Mouse (Mus musculus): Measurements from ENCODE around the gene Spag6. TPM values are rescaled to one million over a fixed set of nuclear protein-coding genes. Genes with fewer than 3 reads are reported as not detected.

The Spag6 gene
- polyA plus RNA-seq, 1 experiment, result 0.41 TPM

DNA sequence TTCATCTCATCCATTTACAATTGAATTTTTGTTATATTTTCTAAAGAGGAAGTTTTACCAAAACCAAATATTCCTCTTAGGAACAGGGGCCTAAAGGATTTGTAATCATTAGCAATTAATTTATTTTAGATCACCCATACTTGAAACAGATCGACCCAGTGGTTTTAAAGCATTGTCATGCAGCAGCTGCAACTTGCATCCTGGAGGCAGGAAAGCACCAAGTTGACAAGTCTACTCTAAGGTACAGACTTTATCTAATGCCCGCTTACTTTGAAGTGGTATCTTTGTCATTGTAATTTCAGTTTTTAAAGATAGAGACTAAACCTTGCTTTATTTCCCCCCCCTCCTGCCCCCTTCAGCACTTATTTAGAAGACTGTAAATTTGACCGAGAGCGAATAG, 20.1 kb upstream of the Spag6 start:
- 79% methylated on average over 4 of the region's 4 CpGs for WGBS
- no peak for TF ChIP-seq POLR2A (IDR thresholded peaks at IDR 0.05; ENCODE audit: low read depth, low read length)
- H3K4me1 ChIP-seq (ENCODE audit: control insufficient read depth, insufficient read depth, insufficient read length, low read length), result no peaks in the 10 kb centered on the region; the same call in 1 of the 2 replicates
- H3K36me3 ChIP-seq (ENCODE audit: control insufficient read depth, insufficient read depth, low read length), result no peaks in the 10 kb centered on the region
- no peak overlapping the region for H3K4me3 ChIP-seq (ENCODE audit: low read depth, low read length)
- peaks cover 16% of the 10 kb centered on the region for H3K27me3 ChIP-seq (ENCODE audit: control insufficient read depth, insufficient read depth, low read length)
- no peak overlapping the region for H3K27ac ChIP-seq (ENCODE audit: insufficient read depth, low read depth, low read length)

DNA sequence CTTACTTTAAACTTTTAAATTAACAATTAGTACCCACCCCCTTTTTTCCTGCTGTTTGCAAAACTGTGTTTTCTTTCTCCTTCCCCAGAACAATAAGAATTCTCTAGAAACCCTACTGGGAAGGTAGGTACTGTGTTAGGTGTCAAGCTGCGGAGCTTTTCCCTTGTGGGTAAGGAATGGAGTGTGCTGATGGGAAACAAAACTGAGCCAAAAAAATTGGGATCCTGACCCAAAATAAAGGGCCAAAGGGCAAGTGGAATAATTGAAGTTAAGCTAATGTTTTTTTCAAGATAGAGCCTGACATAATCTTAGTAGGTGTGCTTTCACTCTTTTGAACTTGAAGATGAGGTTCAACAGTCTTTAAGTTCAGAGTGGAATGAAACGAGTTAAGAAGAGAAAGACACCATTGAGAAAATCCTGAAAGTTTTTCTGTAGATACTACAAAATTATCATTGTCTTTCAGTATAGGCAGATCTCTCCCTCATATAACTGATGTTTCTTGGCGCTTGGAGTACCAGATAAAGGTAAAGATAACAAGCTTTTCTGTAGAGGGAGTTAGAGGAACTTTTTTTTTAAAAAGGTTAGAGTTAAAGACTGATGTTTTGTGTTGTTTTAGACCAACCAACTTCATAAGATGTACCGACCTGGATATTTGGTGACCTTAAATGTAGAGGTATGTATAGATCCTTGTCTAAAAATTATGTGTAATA, 19.5 kb upstream of the Spag6 start:
- WGBS, result 90% methylated on average over 4 of the region's 4 CpGs
- no peak overlapping the region for H3K4me3 ChIP-seq (ENCODE audit: low read depth, low read length)
- no peak for TF ChIP-seq POLR2A (IDR thresholded peaks at IDR 0.05; ENCODE audit: low read depth, low read length)
- no peak for TF ChIP-seq CTCF (IDR thresholded peaks at IDR 0.05; ENCODE audit: extremely low read depth, insufficient read length, insufficient replicate concordance, low read depth, low read length)

DNA sequence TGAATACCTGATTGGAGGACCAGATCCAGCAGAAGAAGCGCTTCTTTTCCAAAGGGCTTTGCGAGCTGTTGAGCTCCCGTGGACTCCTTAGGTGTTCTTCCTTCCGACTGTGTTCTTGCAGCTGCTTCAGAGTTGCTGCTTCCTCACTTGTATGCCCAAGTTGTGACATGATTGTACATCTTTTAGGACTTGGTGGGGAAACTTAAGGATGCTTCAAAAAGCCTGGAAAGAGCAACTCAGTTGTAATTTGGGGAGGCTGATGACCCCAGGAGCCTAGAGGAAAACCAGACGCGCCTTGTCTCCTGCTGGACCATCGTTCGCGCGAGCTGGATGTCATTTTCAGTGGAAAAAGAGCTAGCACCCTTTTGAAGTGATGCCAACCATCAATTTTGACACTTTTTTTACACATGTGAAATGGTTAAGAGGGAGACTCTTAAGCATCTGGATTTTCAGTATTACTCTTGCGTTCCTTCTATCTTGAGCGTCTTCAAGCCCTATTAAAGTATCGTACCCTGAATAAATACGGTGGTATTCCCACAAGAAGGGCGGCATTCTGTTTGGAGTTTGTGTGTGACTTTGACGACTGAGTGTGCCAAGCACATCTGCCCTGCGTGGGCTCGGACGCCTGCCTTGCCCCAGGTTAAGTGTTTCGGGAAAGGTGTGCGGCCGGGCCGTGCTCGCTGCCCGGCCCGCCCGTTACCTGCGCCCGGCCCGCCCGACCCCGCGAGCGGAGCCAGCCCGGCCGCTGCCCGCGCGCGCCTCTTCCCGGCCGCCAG, 18.0 kb upstream of the Spag6 start:
- Histone ChIP-seq H3K4me3 (ENCODE audit: low read depth, low read length) (peak overlapping the region; percentile 69), H3K27me3 (ENCODE audit: control insufficient read depth, insufficient read depth, low read length) (peaks cover 29% of the 10 kb centered on the region), H3K36me3 (ENCODE audit: control insufficient read depth, insufficient read depth, low read length) (no peaks in the 10 kb centered on the region), H3K4me1 (ENCODE audit: control insufficient read depth, insufficient read depth, insufficient read length, low read length) (no peaks in the 10 kb centered on the region; the same call in 1 of the 2 replicates), H3K27ac (ENCODE audit: insufficient read depth, low read depth, low read length) (peak overlapping the region; percentile 39; the same call in 1 of the 2 replicates)
- WGBS, result 27% methylated on average over 42 of the region's 42 CpGs
- TF ChIP-seq CTCF (IDR thresholded peaks at IDR 0.05; ENCODE audit: extremely low read depth, insufficient read length, insufficient replicate concordance, low read depth, low read length), result no peak
- TF ChIP-seq POLR2A (IDR thresholded peaks at IDR 0.05; ENCODE audit: low read depth, low read length), result no peak

More for the DNA sequence above, 19.5 kb upstream of the Spag6 start:
- Histone ChIP-seq H3K4me1 (ENCODE audit: control insufficient read depth, insufficient read depth, insufficient read length, low read length) (no peaks in the 10 kb centered on the region; the same call in 1 of the 2 replicates), H3K36me3 (ENCODE audit: control insufficient read depth, insufficient read depth, low read length) (no peaks in the 10 kb centered on the region), H3K27ac (ENCODE audit: insufficient read depth, low read depth, low read length) (no peak overlapping the region), H3K27me3 (ENCODE audit: control insufficient read depth, insufficient read depth, low read length) (peaks cover 21% of the 10 kb centered on the region)

DNA sequence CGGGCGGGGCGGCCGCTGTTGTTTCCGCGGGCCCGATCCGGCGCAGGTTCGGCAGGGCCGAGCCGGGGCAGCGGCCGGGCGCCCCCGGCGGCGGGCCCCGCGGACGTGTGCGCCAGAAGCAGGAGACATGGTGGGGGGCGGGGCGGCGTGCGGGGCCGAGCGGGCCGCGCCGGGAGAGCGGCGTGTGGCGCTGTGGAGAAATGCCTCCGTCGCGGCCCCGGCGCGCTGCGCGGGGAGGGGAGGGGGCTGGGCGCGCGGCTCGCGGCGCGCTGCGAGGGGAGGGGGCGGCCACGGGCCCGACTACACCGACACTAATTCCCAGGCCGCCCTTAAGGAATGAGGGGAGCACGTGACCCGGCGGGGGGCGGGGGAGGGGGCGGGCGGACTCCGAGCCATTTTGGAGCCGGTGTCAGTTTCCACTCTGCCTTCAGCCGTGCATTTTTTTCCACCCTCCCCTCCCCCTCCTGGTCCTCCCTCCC, 17.3 kb upstream of the Spag6 start:
- H3K27ac ChIP-seq (ENCODE audit: insufficient read depth, low read depth, low read length), result no peak overlapping the region
- under 1% methylated on average over 35 of the region's 64 CpGs for WGBS
- H3K4me3 ChIP-seq (ENCODE audit: low read depth, low read length), result peak overlapping the region; percentile 69
- H3K4me1 ChIP-seq (ENCODE audit: control insufficient read depth, insufficient read depth, insufficient read length, low read length), result no peaks in the 10 kb centered on the region; the same call in 1 of the 2 replicates
- peaks cover 26% of the 10 kb centered on the region for H3K27me3 ChIP-seq (ENCODE audit: control insufficient read depth, insufficient read depth, low read length)
- H3K36me3 ChIP-seq (ENCODE audit: control insufficient read depth, insufficient read depth, low read length), result no peaks in the 10 kb centered on the region
- no peak for TF ChIP-seq CTCF (IDR thresholded peaks at IDR 0.05; ENCODE audit: extremely low read depth, insufficient read length, insufficient replicate concordance, low read depth, low read length)
- TF ChIP-seq POLR2A (IDR thresholded peaks at IDR 0.05; ENCODE audit: low read depth, low read length), result no peak

DNA sequence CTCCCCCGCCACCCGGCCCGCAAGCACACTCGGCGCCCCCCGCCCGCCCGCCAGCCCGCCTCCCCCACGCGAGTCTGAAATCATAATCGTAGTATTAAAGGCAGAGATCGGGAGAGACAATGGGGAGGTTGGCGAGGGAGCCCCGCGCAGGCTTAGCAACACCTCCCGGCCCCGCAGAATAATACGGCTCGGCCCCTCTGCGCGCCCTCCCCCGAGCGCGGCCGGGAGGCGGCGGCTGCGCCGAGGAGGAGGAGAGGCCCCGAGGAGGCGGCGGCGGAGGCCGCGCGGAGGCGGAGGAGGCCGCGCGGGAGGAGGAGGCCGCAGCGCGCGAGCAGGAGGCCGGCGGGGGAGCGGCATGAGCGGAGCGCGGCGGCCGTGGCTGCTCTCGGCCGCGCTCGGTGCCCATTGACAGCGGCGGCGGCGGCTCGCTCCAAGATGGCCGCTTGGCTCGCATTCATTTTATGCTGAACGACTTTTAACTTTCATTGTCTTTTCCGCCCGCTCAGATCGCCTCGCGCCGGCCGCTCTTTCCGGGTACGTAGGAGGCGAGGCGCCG, 16.8 kb upstream of the Spag6 start, which contains the start of gene Bmi1:
TSS of gene Bmi1 (plus strand) at position 83 of the 556 bp plus-strand sequence.
- no peaks in the 10 kb centered on the region; the same call in 1 of the 2 replicates for H3K4me1 ChIP-seq (ENCODE audit: control insufficient read depth, insufficient read depth, insufficient read length, low read length)
- TF ChIP-seq POLR2A (IDR thresholded peaks at IDR 0.05; ENCODE audit: low read depth, low read length), result peak; percentile 42
- TF ChIP-seq CTCF (IDR thresholded peaks at IDR 0.05; ENCODE audit: extremely low read depth, insufficient read length, insufficient replicate concordance, low read depth, low read length), result no peak
- peaks cover 26% of the 10 kb centered on the region for H3K27me3 ChIP-seq (ENCODE audit: control insufficient read depth, insufficient read depth, low read length)
- H3K4me3 ChIP-seq (ENCODE audit: low read depth, low read length), result peak within 1 kb of the TSS; percentile 89
- H3K27ac ChIP-seq (ENCODE audit: insufficient read depth, low read depth, low read length), result peak within 1 kb of the TSS; percentile 67
- no peaks in the 10 kb centered on the region for H3K36me3 ChIP-seq (ENCODE audit: control insufficient read depth, insufficient read depth, low read length)
- 0% methylated on average over 67 of the region's 77 CpGs for WGBS

DNA sequence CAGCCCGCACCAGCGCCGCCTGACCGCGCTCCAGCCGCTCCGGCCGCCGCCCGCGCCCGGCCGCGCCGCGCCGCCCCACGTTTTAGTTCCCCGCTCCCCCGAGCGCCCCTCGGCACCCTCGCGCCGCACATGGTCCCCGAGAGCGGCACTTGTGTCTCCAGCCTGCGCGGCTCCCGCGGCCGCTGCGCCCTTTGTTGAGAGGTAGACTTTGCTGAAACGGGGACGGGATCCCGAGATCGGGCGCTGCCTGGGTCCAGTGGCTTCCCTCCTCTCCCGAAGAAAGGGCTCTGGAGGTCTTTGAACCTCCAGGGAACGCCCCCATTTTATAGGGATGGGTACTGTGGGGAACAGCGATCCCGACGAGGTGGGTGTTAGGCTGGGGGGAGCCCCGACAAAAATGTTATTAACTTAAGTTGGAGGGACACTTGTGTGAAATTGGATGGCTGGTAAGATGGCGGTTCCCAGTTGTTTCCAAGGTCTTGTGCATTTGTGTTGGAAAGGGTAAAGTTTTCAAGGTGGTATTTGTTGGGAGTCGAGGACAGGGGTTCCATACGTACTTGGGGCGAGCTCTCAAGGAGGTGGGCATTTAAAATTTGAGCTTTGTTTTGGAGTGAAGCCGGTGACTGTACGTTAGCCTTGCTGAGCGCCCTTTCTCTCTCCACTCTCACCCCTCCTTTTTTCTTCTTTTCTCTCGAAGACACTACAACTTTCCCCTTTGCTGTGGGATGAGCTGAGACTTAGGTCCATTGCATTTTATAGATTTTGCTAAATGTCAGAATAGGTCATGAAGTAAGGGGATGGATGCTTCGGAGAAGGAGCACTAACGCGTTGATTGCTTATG, 16.0 kb upstream of the Spag6 start:
- 0 out of 2 replicates have a peak, but pooled peaks cover 1% of the 10 kb centered on the region for H3K36me3 ChIP-seq (ENCODE audit: control insufficient read depth, insufficient read depth, low read length)
- TF ChIP-seq CTCF (IDR thresholded peaks at IDR 0.05; ENCODE audit: extremely low read depth, insufficient read length, insufficient replicate concordance, low read depth, low read length) (no peak), POLR2A (IDR thresholded peaks at IDR 0.05; ENCODE audit: low read depth, low read length) (no peak)
- peaks cover 26% of the 10 kb centered on the region for H3K27me3 ChIP-seq (ENCODE audit: control insufficient read depth, insufficient read depth, low read length)
- H3K4me3 ChIP-seq (ENCODE audit: low read depth, low read length), result peak overlapping the region; percentile 82
- H3K27ac ChIP-seq (ENCODE audit: insufficient read depth, low read depth, low read length), result no peak overlapping the region
- no peaks in the 10 kb centered on the region; the same call in 1 of the 2 replicates for H3K4me1 ChIP-seq (ENCODE audit: control insufficient read depth, insufficient read depth, insufficient read length, low read length)
- 5% methylated on average over 55 of the region's 55 CpGs for WGBS

Data from small intestine, adult 2 months (tissue).